Mouse (Mus musculus) urinary bladder, postnatal 10 days (tissue): Measurements from ENCODE around the gene Macrod1.

Experiments used
- DNase-seq: peaks from one replicate; pipeline ENCODE4 v3.0.0; 2022; ENCODE audit warnings: low spot score

Macrod1 gene

GRCm38 (mm10) chr19:7083035-7083794 is 26.6 kb downstream of the Macrod1 start:
- no peak for DNase-seq

- DNase-seq, result no peak
These were observed 28.1 kb downstream of the Macrod1 start for GRCm38 (mm10) chr19:7084734-7085133.

GRCm38 (mm10) chr19:7088558-7088957 is 31.9 kb downstream of the Macrod1 start:
- DNase-seq, result no peak

GRCm38 (mm10) chr19:7089050-7089449 is 32.4 kb downstream of the Macrod1 start:
- DNase-seq, result no peak

- DNase-seq, result no peak
These were observed 33.2 kb downstream of the Macrod1 start for GRCm38 (mm10) chr19:7089842-7090251.

- DNase-seq, result no peak
These were observed 33.9 kb downstream of the Macrod1 start for GRCm38 (mm10) chr19:7090369-7091064.

- no peak for DNase-seq
These were observed 34.9 kb downstream of the Macrod1 start for GRCm38 (mm10) chr19:7091448-7092050.

- DNase-seq, result no peak
These were observed 36.1 kb downstream of the Macrod1 start for GRCm38 (mm10) chr19:7092756-7093155.

GRCm38 (mm10) chr19:7099620-7100155 is 43.1 kb downstream of the Macrod1 start:
- no peak for DNase-seq

- DNase-seq, result no peak
These were observed 45.4 kb downstream of the Macrod1 start for GRCm38 (mm10) chr19:7102039-7102438.

- no peak for DNase-seq
These were observed 46.9 kb downstream of the Macrod1 start for GRCm38 (mm10) chr19:7103349-7103992.

- no peak for DNase-seq
These were observed 47.4 kb downstream of the Macrod1 start for GRCm38 (mm10) chr19:7103993-7104401.

- no peak for DNase-seq
These were observed 48.9 kb downstream of the Macrod1 start, which contains the start of gene Flrt1 for GRCm38 (mm10) chr19:7105544-7105943. TSS of gene Flrt1 (minus strand) at chr19:7105729.

GRCm38 (mm10) chr19:7106566-7106965 is 50.0 kb downstream of the Macrod1 start:
- DNase-seq, result no peak

- no peak for DNase-seq
These were observed 50.6 kb downstream of the Macrod1 start for GRCm38 (mm10) chr19:7107174-7107573.

- DNase-seq, result no peak
These were observed 51.7 kb downstream of the Macrod1 start for GRCm38 (mm10) chr19:7108114-7108905.

- no peak for DNase-seq
These were observed 53.5 kb downstream of the Macrod1 start for GRCm38 (mm10) chr19:7110097-7110496.

- DNase-seq, result no peak
These were observed 54.3 kb downstream of the Macrod1 start for GRCm38 (mm10) chr19:7110875-7111274.

- no peak for DNase-seq
These were observed 54.7 kb downstream of the Macrod1 start for GRCm38 (mm10) chr19:7111309-7111708.

- DNase-seq, result no peak
These were observed 55.1 kb downstream of the Macrod1 start for GRCm38 (mm10) chr19:7111710-7112109.

- no peak for DNase-seq
These were observed 56.0 kb downstream of the Macrod1 start for GRCm38 (mm10) chr19:7112628-7113027.
